Mouse (Mus musculus) ES-CJ7 (cell line): ENCODE results near the gene Rasd2.
A peak's percentile ranks its signal among the peaks of the same experiment; 100 is the strongest.

Source experiments
- DNase-seq: peaks from one replicate; pipeline ENCODE4 v3.0.0; 2011; ENCODE audit warnings: low read depth, low spot score

Gene Rasd2

GRCm38 (mm10) chr8:75219877-75220738 is 6.4 kb downstream of the Rasd2 start:
- DNase-seq = no peak

- DNase-seq = no peak
Observed at GRCm38 (mm10) chr8:75222665-75223064, 8.9 kb downstream of the Rasd2 start.

- no peak for DNase-seq
Observed at GRCm38 (mm10) chr8:75226773-75227172, 13.0 kb downstream of the Rasd2 start.

GRCm38 (mm10) chr8:75233915-75234554 is 20.3 kb downstream of the Rasd2 start:
- DNase-seq = no peak

- DNase-seq = no peak
Observed at GRCm38 (mm10) chr8:75247331-75247730, 33.6 kb downstream of the Rasd2 start.

DNA sequence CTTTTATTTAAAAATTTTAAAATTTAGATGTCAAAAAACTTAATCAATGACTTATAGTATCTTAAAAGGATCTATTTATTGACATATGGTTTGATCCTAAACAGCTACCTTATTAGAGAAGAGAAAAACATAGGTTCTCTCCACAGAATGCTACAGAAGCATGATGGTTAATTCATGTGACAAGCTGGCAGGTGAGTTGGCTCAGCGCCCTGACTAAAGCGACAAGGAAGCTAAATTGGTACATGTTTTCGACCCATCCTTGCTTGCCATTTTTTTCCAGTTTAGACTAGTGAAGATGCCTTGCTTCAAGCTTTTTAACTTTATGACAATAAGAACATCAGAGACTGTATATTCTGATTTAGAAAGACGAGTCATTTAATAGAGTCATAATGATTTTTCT is 35.4 kb downstream of the Rasd2 start:
- no peak for DNase-seq

DNA sequence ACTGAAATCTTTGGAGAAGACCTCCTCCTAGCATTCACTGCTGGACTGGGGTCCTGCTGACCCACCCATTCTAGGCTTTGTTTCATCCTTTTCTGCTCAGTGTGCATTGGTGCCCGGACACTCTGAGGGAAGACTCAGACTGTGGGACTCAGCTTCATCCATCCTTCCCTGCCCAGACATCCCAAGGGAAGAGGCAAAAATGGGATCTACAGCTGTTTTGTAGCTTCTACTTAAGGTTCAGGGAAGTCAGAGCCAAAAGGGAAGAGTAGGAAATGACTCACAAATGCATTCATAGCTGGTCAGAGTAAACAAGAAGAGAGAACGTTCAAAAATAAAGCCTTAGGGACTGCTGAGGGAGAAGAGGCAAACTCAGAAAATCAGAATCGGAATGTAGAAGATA is 40.3 kb downstream of the Rasd2 start:
- DNase-seq = no peak

DNA sequence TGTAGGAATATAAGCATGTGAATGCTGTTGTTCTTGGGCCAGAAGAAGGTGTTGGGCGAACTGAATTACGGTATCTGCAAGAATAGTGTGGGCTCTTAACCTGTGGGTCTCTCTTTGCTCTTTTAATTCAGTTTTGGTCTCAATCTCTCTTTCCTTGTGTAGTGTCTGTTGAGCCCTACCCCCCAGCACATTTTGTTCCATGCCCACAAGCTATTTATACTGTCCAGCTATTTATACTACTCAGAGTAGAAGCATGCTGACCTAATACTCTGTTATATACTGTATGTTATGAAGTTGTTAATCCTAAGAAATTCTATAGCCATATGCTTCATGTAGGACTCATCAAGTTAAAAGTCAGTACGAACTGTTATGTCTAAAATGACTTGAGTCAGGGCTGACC is 41.9 kb downstream of the Rasd2 start:
- no peak for DNase-seq

DNA sequence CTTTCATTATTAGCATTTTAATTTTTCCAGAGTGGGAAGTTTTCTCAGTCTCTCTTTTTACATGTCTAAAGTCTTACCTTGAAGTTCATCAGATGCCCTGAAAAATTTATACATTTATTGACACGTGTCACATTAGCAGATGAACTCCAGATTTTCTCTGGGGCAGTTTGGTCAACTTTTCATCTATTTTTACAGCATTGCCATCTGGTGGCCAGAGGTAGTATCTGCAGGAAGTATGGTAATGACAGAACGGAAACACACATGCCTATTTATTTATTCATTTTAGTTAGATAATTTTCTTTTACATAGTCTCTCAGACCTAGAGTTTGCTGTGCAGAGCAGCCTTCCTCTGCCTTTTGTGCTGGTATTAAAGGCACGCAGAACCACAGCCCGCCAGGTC is 58.4 kb downstream of the Rasd2 start:
- DNase-seq = peak; percentile 33
